Mouse (Mus musculus) stomach, embryonic 14.5 days (tissue): ENCODE data around the gene Hvcn1. TPM values are rescaled to one million over a fixed set of nuclear protein-coding genes. Genes with fewer than 3 reads are reported as not detected.

ENCODE experiments used
- ATAC-seq: fragments of 200-750 bp; cut with Nextera tagmentation; 2 replicates; pipeline ENCODE4 v1.8.0; 2017; ENCODE audit warnings: low read depth, moderate TSS enrichment; ENCODE audit not compliant: insufficient number of reproducible peaks, insufficient read depth, low FRiP score
- H3K27ac ChIP-seq: fragments of 300-500 bp; sonication (generic); 2 replicates; pipeline ENCODE4 v1.5.1; 2014; ENCODE audit warnings: mild to moderate bottlenecking, low read length, moderate library complexity, mixed read lengths
- H3K27me3 ChIP-seq: fragments of 300-500 bp; sonication (generic); 2 replicates; pipeline ENCODE4 v1.6.1; 2014; ENCODE audit warnings: low read length, control low read depth, mixed read lengths; ENCODE audit not compliant: control insufficient read depth, insufficient read depth
- H3K36me3 ChIP-seq: fragments of 300-500 bp; sonication (generic); 2 replicates; pipeline ENCODE4 v1.6.1; 2014; ENCODE audit warnings: mild to moderate bottlenecking, control low read depth, low read length, moderate library complexity, mixed read lengths; ENCODE audit not compliant: control insufficient read depth, insufficient read depth
- H3K4me1 ChIP-seq: fragments of 300-500 bp; sonication (generic); 2 replicates; pipeline ENCODE4 v1.6.1; 2014; ENCODE audit warnings: low read length, control low read depth, mixed read lengths; ENCODE audit not compliant: control insufficient read depth, insufficient read depth
- H3K4me2 ChIP-seq: fragments of 300-500 bp; sonication (generic); replicated peaks from 2 replicates; pipeline ENCODE4 v1.6.1; 2014; ENCODE audit warnings: low read depth, low read length, control low read depth
- H3K4me3 ChIP-seq: fragments of 300-500 bp; sonication (generic); 2 replicates; pipeline ENCODE4 v1.5.1; 2014; ENCODE audit warnings: low read depth, low read length, control low read depth
- H3K9ac ChIP-seq: fragments of 300-500 bp; sonication (generic); replicated peaks from 2 replicates; pipeline ENCODE4 v1.6.1; 2014; ENCODE audit warnings: low read depth, mild to moderate bottlenecking, control low read depth, low read length, moderate library complexity, mixed read lengths
- H3K9me3 ChIP-seq: fragments of 300-500 bp; sonication (generic); 2 replicates; pipeline ENCODE4 v1.6.1; 2016; ENCODE audit warnings: low read depth, low read length, control low read depth; ENCODE audit not compliant: control insufficient read depth
- WGBS: fragments of 180-500 bp; shearing (Covaris S2); extraction: QIAGEN DNeasy Blood & Tissue Kit; methylation state at CpG from one replicate; pipeline ENCODE4 v1.1.7; 2014; 5-methylcytosine and 5-hydroxymethylcytosine counted together
- polyA plus RNA-seq: library from polyadenylated mRNA; unstranded; fragments of >200 nt; fragmentation: Nextera tagmentation; extraction: Ambion mirVana; gene quantifications from 2 replicates; pipeline ENCODE4 v1.2.1, GENCODE M21; 2014

Gene Hvcn1
- polyA plus RNA-seq, 1 experiment from 2014 or later = 6.2 TPM

- H3K4me2 ChIP-seq = no peak overlapping the region
- no peak overlapping the region for H3K4me3 ChIP-seq
- WGBS = 87% methylated on average over 6 of the region's 6 CpGs
- peaks cover 17% of the 10 kb centered on the region for H3K36me3 ChIP-seq
- no peaks in the 10 kb centered on the region for H3K9me3 ChIP-seq
- H3K4me1 ChIP-seq = no peaks in the 10 kb centered on the region
- no peak for ATAC-seq
- no peaks in the 10 kb centered on the region for H3K27me3 ChIP-seq
- H3K9ac ChIP-seq = no peak overlapping the region
- no peak overlapping the region for H3K27ac ChIP-seq
These were observed 36.0 kb downstream of the Hvcn1 start for GRCm38 (mm10) chr5:122242521-122243123.

DNA sequence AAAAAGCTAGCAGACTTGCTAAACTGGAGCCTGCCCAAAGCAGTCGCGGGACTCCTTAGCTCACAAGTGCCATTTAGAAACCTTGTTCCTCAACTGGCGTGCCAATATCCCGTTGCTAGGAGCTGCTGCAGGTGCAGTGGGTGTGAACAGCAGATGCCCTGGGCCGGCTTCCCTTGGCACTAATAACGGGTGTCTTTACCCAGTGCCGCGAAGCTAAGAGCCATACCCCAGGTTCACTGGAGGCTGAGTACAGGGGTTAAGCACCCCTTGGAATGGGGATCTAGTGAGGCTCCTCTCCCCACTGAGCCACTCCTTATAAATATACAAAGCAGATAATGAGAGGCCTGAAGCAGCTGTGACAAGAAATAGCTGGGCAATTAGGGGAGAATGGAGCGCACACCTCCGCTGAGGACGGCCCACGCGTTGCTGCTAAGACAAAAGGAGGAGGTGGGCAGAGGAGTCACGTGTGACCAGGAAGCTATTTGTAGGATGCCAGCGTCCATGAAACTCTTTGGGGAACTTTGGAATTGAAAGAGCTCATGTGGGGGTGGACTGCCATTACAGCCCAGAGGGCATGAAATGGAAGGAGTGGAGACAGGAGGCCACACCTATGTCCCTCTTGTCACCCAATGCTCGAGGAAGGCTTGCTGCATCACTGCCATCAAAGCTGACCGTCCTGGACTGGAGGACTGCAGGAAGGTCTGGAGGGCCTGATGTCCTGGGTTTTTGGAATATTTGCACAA lies 37.3 kb downstream of the Hvcn1 start:
- Histone ChIP-seq H3K27ac (no peak overlapping the region), H3K4me2 (no peak overlapping the region), H3K9me3 (no peaks in the 10 kb centered on the region), H3K36me3 (peaks cover 23% of the 10 kb centered on the region), H3K4me3 (no peak overlapping the region), H3K4me1 (no peaks in the 10 kb centered on the region), H3K9ac (no peak overlapping the region), H3K27me3 (no peaks in the 10 kb centered on the region)
- WGBS = 91% methylated on average over 17 of the region's 17 CpGs
- ATAC-seq = no peak

DNA sequence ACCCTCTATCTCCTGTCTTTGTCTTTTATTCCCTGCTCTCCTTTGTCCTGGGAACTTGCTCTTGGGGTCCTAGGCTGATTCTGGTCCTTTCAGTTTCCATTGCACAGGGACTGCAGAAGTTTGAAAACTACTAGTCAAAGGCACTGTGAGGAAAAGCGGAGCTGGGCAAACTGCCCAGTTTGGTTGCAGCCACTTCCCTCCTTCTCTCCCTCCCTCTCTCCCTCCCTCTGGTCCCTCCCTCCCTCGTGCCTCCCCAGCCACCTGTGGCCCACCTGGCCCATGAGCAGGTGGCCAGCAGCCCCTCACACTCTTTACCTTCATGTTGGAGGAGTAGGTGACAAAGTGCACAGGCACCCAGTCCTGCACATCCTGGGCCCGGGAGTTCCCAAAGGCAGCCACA lies 38.6 kb downstream of the Hvcn1 start:
- H3K36me3 ChIP-seq = peaks cover 23% of the 10 kb centered on the region

DNA sequence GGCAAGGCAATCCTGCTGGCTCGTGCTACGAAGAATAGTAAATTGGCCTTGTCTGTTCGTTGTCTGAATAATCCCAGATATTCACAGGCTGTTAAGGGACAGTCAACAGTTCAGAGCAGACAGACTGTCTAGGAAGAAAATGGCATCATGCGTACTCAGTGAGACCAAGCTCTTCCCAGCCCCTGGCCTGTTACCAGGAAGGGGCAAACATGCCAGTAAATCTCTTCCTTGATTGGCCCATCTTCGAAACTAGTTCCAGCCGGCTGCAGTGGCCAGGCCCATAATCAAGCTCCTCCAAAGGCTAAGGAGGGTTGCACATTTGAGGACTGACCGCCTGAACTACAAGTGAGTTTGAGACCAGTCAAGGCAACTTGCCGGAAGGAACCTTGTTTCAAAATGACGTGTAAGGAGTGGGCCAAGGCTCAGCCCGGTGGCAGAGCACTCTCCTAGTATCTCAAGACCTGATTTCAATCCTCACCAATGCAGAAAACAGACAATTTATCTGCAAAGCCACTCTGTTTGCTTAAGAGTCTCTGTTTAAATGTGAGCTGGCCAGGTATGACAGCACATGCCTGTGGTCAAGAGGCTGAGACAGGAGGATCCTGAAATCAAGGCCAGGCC lies 40.1 kb downstream of the Hvcn1 start:
- H3K9me3 ChIP-seq = no peaks in the 10 kb centered on the region
- H3K27me3 ChIP-seq = no peaks in the 10 kb centered on the region
- peaks cover 14% of the 10 kb centered on the region; the same call in 1 of the 2 replicates for H3K36me3 ChIP-seq
- H3K4me3 ChIP-seq = no peak overlapping the region
- 80% methylated on average over 10 of the region's 10 CpGs for whole genome bisulfite sequencing
- ATAC-seq = no peak
- H3K4me1 ChIP-seq = no peaks in the 10 kb centered on the region
- H3K4me2 ChIP-seq = no peak overlapping the region
- no peak overlapping the region for H3K9ac ChIP-seq
- H3K27ac ChIP-seq = no peak overlapping the region

More for the DNA sequence above, 38.6 kb downstream of the Hvcn1 start:
- no peak overlapping the region for H3K9ac ChIP-seq
- H3K4me1 ChIP-seq = no peaks in the 10 kb centered on the region
- 50% methylated on average over 3 of the region's 3 CpGs for WGBS
- H3K27ac ChIP-seq = no peak overlapping the region
- no peak overlapping the region for H3K4me2 ChIP-seq
- H3K27me3 ChIP-seq = no peaks in the 10 kb centered on the region
- H3K9me3 ChIP-seq = no peaks in the 10 kb centered on the region
- no peak for ATAC-seq
- no peak overlapping the region for H3K4me3 ChIP-seq

- no peak for ATAC-seq
- Histone ChIP-seq H3K4me2 (no peak overlapping the region), H3K9me3 (no peaks in the 10 kb centered on the region), H3K36me3 (peaks cover 19% of the 10 kb centered on the region), H3K27me3 (no peaks in the 10 kb centered on the region), H3K4me1 (no peaks in the 10 kb centered on the region), H3K9ac (no peak overlapping the region), H3K4me3 (no peak overlapping the region), H3K27ac (no peak overlapping the region)
- 83% methylated on average over 11 of the region's 11 CpGs for WGBS
These were observed 40.9 kb downstream of the Hvcn1 start for GRCm38 (mm10) chr5:122247529-122247928.

GRCm38 (mm10) chr5:122247934-122248333 lies 41.3 kb downstream of the Hvcn1 start:
- H3K9me3 ChIP-seq = no peaks in the 10 kb centered on the region
- no peak for ATAC-seq
- no peak overlapping the region for H3K27ac ChIP-seq
- no peaks in the 10 kb centered on the region for H3K4me1 ChIP-seq
- H3K36me3 ChIP-seq = peaks cover 21% of the 10 kb centered on the region
- no peaks in the 10 kb centered on the region for H3K27me3 ChIP-seq
- WGBS = 94% methylated on average over 7 of the region's 7 CpGs
- H3K4me3 ChIP-seq = no peak overlapping the region
- no peak overlapping the region for H3K9ac ChIP-seq
- no peak overlapping the region for H3K4me2 ChIP-seq

DNA sequence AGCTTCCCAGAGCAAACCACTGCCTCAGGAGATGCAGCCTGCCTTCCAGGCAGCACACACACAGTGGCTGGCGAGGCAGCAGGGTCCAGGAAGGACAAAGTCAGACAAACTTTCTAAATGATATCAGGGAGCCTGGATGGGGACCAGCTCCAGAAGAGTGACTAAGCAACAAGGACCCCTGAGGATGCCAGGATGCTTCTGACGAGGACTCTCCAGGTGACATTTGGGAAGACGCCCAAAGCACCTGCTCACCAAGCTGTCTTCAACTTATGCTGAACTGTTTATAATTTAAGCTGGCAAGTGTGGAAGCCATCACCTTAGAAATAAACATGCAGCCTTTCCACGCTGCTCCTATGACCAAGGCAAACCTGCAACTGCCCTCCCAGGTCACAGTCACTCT lies 42.7 kb downstream of the Hvcn1 start:
- H3K27me3 ChIP-seq = no peaks in the 10 kb centered on the region
- H3K9ac ChIP-seq = no peak overlapping the region
- no peak overlapping the region for H3K4me2 ChIP-seq
- H3K9me3 ChIP-seq = no peaks in the 10 kb centered on the region
- H3K27ac ChIP-seq = no peak overlapping the region
- no peak overlapping the region for H3K4me3 ChIP-seq
- WGBS = 84% methylated on average over 4 of the region's 4 CpGs
- no peak for ATAC-seq
- peaks cover 24% of the 10 kb centered on the region for H3K36me3 ChIP-seq
- H3K4me1 ChIP-seq = no peaks in the 10 kb centered on the region

GRCm38 (mm10) chr5:122251895-122252606 lies 45.4 kb downstream of the Hvcn1 start:
- Histone ChIP-seq H3K27me3 (no peaks in the 10 kb centered on the region), H3K4me3 (no peak overlapping the region), H3K36me3 (peaks cover 35% of the 10 kb centered on the region), H3K27ac (no peak overlapping the region), H3K4me1 (no peaks in the 10 kb centered on the region), H3K9me3 (no peaks in the 10 kb centered on the region), H3K9ac (no peak overlapping the region), H3K4me2 (no peak overlapping the region)
- no peak for ATAC-seq
- WGBS = 90% methylated on average over 17 of the region's 17 CpGs
